In the genomic region with DNA sequence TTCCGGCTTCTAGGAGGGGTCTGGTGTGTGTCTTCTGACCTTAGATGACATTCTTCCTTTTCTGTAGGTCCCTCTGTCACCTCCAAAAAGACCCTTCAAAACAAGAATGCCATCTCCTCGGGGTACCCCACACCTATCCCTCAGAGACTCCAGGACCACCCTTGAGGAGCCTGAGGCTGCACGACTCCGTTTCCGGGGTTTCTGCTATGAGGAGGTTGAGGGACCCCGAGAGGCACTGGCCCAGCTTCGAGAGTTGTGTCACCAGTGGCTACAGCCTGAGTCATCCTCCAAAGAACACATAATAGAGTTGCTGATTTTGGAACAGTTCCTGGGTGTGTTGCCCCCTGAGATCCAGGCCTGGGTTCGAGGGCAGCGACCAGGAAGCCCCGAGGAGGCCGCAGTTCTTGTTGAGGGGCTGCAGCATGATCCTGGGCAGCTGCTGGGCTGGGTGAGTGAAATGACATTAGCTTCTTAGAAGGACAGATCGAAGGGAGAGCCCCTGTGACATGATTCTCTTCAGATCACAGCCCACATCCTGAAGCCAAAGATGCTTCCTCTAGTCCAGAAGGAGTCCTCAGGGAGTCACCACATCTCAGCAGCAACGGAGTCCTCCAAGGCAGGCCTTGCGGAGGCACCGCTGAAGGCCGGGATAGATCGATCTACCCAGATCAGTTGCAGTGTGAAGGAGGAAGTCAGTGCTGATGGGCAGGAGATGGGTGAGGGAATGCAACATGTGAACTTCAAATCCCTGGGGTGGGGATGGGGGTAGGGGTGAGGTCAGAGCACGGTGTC, we compare ENCODE assay signal across 1 mouse cellular context.
A peak's percentile ranks its signal among the peaks of the same experiment; 100 is the strongest.
TF ChIP-seq lines count a peak whose summit lies in the region.

No protein-coding gene starts in this region.

TF ChIP-seq in CH12.LX, 34 proteins besides CTCF, POLR2A, EP300 and RAD21:
- TF ChIP-seq CHD1 (IDR thresholded peaks at IDR 0.05; ENCODE audit: low read depth, low read length) (no peak), NRF1 (IDR thresholded peaks at IDR 0.05; ENCODE audit: low read depth, low read length) (no peak), UBTF (IDR thresholded peaks at IDR 0.05; ENCODE audit: low read depth, low read length) (no peak), ETS1 (conservative IDR thresholded peaks at IDR 0.05; ENCODE audit: low read depth, low read length) (0 out of 2 replicates have a peak, but pooled peaks have one; percentile 10), MAX (IDR thresholded peaks at IDR 0.05; ENCODE audit: low read length) (no peak; the same call in 1 of the 2 replicates), BHLHE40 (IDR thresholded peaks at IDR 0.05; ENCODE audit: low read depth, low read length) (peak; percentile 5; the same call in 1 of the 2 replicates)
